Mouse (Mus musculus) CD4-positive, CD25-positive, alpha-beta regulatory T cell, adult 4 months (primary cell): ENCODE data around the gene Tmem88. TPM values are rescaled to one million over a fixed set of nuclear protein-coding genes. Genes with fewer than 3 reads are reported as not detected.

ENCODE experiments used
- ATAC-seq: one replicate; pipeline ENCODE4 v1.8.0; 2017
- polyA plus RNA-seq, 2 experiments: library from polyadenylated mRNA; unstranded; fragments of 100-300 nt; shearing (Covaris generic); gene quantifications; one replicate each; pipeline ENCODE4 v1.2.1; 2017

Gene Tmem88
- polyA plus RNA-seq, 2 experiments from 2014 or later = 1.1 to 1.2 TPM

DNA sequence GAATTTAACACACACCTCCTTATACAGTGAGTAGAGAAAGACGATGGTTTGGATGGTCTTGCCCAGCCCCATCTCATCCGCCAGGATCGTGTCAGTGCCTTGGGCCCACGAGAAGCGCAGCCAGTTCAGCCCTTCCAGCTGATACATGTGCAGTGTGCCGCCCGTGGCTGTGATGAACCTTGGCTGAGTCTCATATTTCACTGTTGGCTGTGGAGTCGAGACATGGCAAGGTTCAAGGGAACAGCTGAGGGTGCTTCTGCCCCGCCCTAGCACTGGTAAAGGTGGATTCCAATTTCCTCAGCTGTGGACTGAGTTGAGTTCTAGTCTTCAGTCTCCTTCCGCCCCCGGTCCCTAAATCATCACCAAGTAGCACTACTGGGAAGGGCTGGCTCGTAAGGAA is 40.3 kb downstream of the Tmem88 start:
- ATAC-seq = no peak

DNA sequence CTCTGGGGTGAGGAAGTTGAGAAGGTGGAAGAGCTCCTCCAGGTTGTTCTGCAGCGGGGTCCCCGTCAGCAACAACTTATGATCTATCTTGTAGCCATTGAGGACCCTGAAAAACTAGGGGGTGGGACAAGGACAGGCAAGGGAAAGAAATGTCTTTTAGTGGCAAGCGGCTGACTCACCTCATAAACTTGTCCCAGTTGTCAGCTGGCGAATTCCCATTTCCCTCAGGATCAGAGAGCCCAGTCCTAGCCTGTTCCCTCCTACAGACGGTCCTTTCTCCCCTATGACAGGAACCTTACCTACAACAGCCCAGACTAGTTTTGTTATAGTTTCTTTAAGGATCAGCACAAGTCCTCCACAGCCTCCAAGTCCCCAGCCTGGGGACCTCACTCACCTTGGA is 41.5 kb downstream of the Tmem88 start:
- no peak for ATAC-seq

Other genes starting within 250 kb of the Tmem88 start
- gene Alox12b, start 241.2 kb downstream of the Tmem88 start, polyA plus RNA-seq = not detected
- 10 to 100 TPM; 10.6 to 15.5 TPM for gene Alox8, start 200.4 kb downstream of the Tmem88 start, polyA plus RNA-seq
- gene Gucy2e, start 161.2 kb downstream of the Tmem88 start, polyA plus RNA-seq = under 1 TPM in 1 of 2 experiments, not detected in 1; 0.53 TPM
- gene Cntrob, start 74.5 kb downstream of the Tmem88 start, polyA plus RNA-seq = 1 to 10 TPM; 8.2 to 8.5 TPM
- gene Trappc1, start 74.3 kb downstream of the Tmem88 start, polyA plus RNA-seq = 10 to 100 TPM; 92.9 to 99.3 TPM
- 1 to 10 TPM in 1 of 2 experiments, under 1 TPM in 1; 0.62 to 1.2 TPM for gene Kcnab3, start 72.0 kb downstream of the Tmem88 start, polyA plus RNA-seq
- gene Rnf227, start 57.8 kb downstream of the Tmem88 start, polyA plus RNA-seq = 1 to 10 TPM; 3.3 to 4.0 TPM
- gene Chd3, start 28.8 kb downstream of the Tmem88 start, polyA plus RNA-seq = 10 to 100 TPM; 71.8 to 80.8 TPM
- 100 to 1,000 TPM in 1 of 2 experiments, 10 to 100 TPM in 1; 87.8 to 116 TPM for gene Naa38, start 2.7 kb downstream of the Tmem88 start, polyA plus RNA-seq
- gene Cyb5d1, start 2.6 kb downstream of the Tmem88 start, polyA plus RNA-seq = 10 to 100 TPM; 17.0 to 28.2 TPM
- 10 to 100 TPM; 30.7 to 32.6 TPM for gene Kdm6b, start 15.4 kb upstream of the Tmem88 start, polyA plus RNA-seq
- gene Dnah2, start 150.9 kb upstream of the Tmem88 start, polyA plus RNA-seq = under 1 TPM in 1 of 2 experiments, not detected in 1; 0.09 TPM
- gene Efnb3, start 162.0 kb upstream of the Tmem88 start, polyA plus RNA-seq = under 1 TPM; 0.27 to 0.37 TPM
- gene Wrap53, start 182.0 kb upstream of the Tmem88 start, polyA plus RNA-seq = 10 to 100 TPM; 23.0 to 31.9 TPM
- 100 to 1,000 TPM; 307 to 416 TPM for gene Trp53, start 182.1 kb upstream of the Tmem88 start, polyA plus RNA-seq
- gene Atp1b2, start 207.7 kb upstream of the Tmem88 start, polyA plus RNA-seq = not detected
- gene Shbg, start 219.7 kb upstream of the Tmem88 start, polyA plus RNA-seq = not detected
- gene Sat2, start 223.8 kb upstream of the Tmem88 start, polyA plus RNA-seq = not detected
- gene Fxr2, start 234.8 kb upstream of the Tmem88 start, polyA plus RNA-seq = 10 to 100 TPM; 11.0 to 11.2 TPM